In the genomic region with DNA sequence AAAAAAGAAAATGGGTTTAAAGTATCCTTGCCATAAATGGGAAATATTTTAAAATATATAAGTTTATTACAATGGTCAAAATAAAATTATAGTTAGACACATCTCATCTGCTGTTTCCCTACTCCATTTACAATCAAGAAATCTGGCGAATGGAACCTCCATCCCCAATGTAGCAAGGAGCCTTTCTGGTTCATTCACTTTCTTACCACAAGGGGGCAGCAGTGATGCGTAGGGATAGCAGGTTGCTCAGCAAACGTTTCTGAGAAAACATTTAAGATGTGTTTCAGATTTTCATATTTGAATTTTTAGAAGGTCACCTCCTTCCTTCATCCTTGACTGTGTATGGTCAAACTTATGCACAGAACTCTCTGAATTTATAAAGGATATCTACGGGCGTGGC, we compare ENCODE assay signal across 10 mouse cellular contexts. TPM values are rescaled to one million over a fixed set of nuclear protein-coding genes. Genes with fewer than 3 reads are reported as not detected.
A peak's percentile ranks its signal among the peaks of the same experiment; 100 is the strongest.
DNase-seq lines count a peak whose midpoint lies in the region; ATAC-seq and TF ChIP-seq lines count a peak whose summit lies in the region.
"Had no signal": no experiment of that assay in that cellular context is flagged by ENCODE, and none has a peak within 500 bp of the region (broad histone marks: within the 10 kb centered on the region; RNA-seq: fewer than 3 reads in every experiment).

No protein-coding gene starts in this region.

- peak; percentile 75 for DNase-seq in kidney, postnatal 0 days (ENCODE audit: low spot score)
- peak; percentile 13 for DNase-seq in Muller cell, postnatal 12 days (ENCODE audit: inconsistent ontology term)
- peak; percentile 23 for DNase-seq in cerebellum, adult 9-11 months
- peak; percentile 67 for DNase-seq in heart, postnatal 4 days
- peak; percentile 71 for DNase-seq in limb, embryonic 10.5 days (ENCODE audit: low spot score)
- DNase-seq in right cerebral cortex, adult 18-20 months: peak; percentile 36
- no peak for DNase-seq in ovary, postnatal 36 days (ENCODE audit: low spot score)

- no peaks in the 10 kb centered on the region for H3K27me3 ChIP-seq in kidney, postnatal 0 days (ENCODE audit: insufficient read depth, low read length)
- no peaks in the 10 kb centered on the region for H3K27me3 ChIP-seq in kidney, embryonic 15.5 days
- no peaks in the 10 kb centered on the region for H3K27me3 ChIP-seq in limb, embryonic 10.5 days (ENCODE audit: low read depth, poor library complexity, severe bottlenecking)
- H3K27me3 ChIP-seq: midbrain, embryonic 12.5 days had no signal

- H3K27ac ChIP-seq in kidney, postnatal 0 days: no peak overlapping the region
- no peak overlapping the region for H3K27ac ChIP-seq in kidney, embryonic 15.5 days
- no peak overlapping the region for H3K27ac ChIP-seq in limb, embryonic 10.5 days
- H3K27ac ChIP-seq: midbrain, embryonic 12.5 days had no signal

- H3K4me3 ChIP-seq in kidney, postnatal 0 days (replicated peaks; ENCODE audit: low read depth, low read length): no peak overlapping the region
- H3K4me3 ChIP-seq in kidney, embryonic 15.5 days (replicated peaks): no peak overlapping the region
- H3K4me3 ChIP-seq in limb, embryonic 10.5 days: no peak overlapping the region
- H3K4me3 ChIP-seq: midbrain, embryonic 12.5 days had no signal

- TF ChIP-seq CTCF in kidney, postnatal 0 days (IDR thresholded peaks at IDR 0.05; ENCODE audit: low read depth): peak; percentile 97

- H3K36me3 ChIP-seq in kidney, postnatal 0 days (ENCODE audit: insufficient read depth, low read length): no peaks in the 10 kb centered on the region
- H3K36me3 ChIP-seq in kidney, embryonic 15.5 days: no peaks in the 10 kb centered on the region
- no peaks in the 10 kb centered on the region for H3K36me3 ChIP-seq in limb, embryonic 10.5 days
- H3K36me3 ChIP-seq: midbrain, embryonic 12.5 days had no signal

- 41% methylated on average over 5 of the region's 5 CpGs for WGBS in kidney, postnatal 0 days
- 41% methylated on average over 5 of the region's 5 CpGs for WGBS in kidney, embryonic 15.5 days
- WGBS in limb, embryonic 10.5 days: 49% methylated on average over 5 of the region's 5 CpGs

- no peaks in the 10 kb centered on the region for H3K4me1 ChIP-seq in kidney, postnatal 0 days (replicated peaks; ENCODE audit: insufficient read depth, low read length)
- H3K4me1 ChIP-seq in kidney, embryonic 15.5 days: no peaks in the 10 kb centered on the region
- no peaks in the 10 kb centered on the region for H3K4me1 ChIP-seq in limb, embryonic 10.5 days
- H3K4me1 ChIP-seq: midbrain, embryonic 12.5 days had no signal

- no peak overlapping the region for H3K4me2 ChIP-seq in kidney, postnatal 0 days (ENCODE audit: low read length)
- H3K4me2 ChIP-seq in kidney, embryonic 15.5 days: no peak overlapping the region
- H3K4me2 ChIP-seq: midbrain, embryonic 12.5 days had no signal

- no peaks in the 10 kb centered on the region for H3K9me3 ChIP-seq in kidney, postnatal 0 days (replicated peaks; ENCODE audit: low read length)
- H3K9me3 ChIP-seq in kidney, embryonic 15.5 days (replicated peaks): no peaks in the 10 kb centered on the region
- no peaks in the 10 kb centered on the region for H3K9me3 ChIP-seq in limb, embryonic 10.5 days (replicated peaks)
- H3K9me3 ChIP-seq: midbrain, embryonic 12.5 days had no signal

- H3K9ac ChIP-seq in kidney, postnatal 0 days (ENCODE audit: low read depth, low read length): no peak overlapping the region
- no peak overlapping the region for H3K9ac ChIP-seq in kidney, embryonic 15.5 days
- H3K9ac ChIP-seq: midbrain, embryonic 12.5 days had no signal

- no peak for ATAC-seq in kidney, postnatal 0 days (replicated peaks; ENCODE audit: low FRiP score, low read depth)
- ATAC-seq in kidney, embryonic 15.5 days (replicated peaks; ENCODE audit: low FRiP score): no peak

RNA-seq across cellular contexts. Expression of a gene that starts 45.1 kb away (rescaled TPM):
- polyA plus RNA-seq in kidney, postnatal 0 days (2015; fragmentation: Nextera tagmentation; extraction: Ambion mirVana): 23.6 and 26.3 TPM in 2 replicates
- 18.4 and 19.4 TPM in 2 replicates for polyA plus RNA-seq in kidney, embryonic 15.5 days (2015; fragmentation: Nextera tagmentation; extraction: Ambion mirVana)
- total RNA-seq in heart, postnatal 4 days (2021): not detected
- polyA plus RNA-seq in limb, embryonic 10.5 days (2016; fragmentation: Nextera tagmentation; extraction: Ambion mirVana): not detected in 2 replicates
- polyA plus RNA-seq: frontal cortex, adult 2 months; midbrain, embryonic 12.5 days had no signal

Comparison
In these comparisons a context has a peak if more than half of its experiments do, and no peak if none do; other contexts are left out.
1. RNA of a gene that starts 45.1 kb away (polyA plus RNA-seq): 23.6 to 26.3 TPM in kidney, postnatal 0 days and 18.4 to 19.4 TPM in kidney, embryonic 15.5 days; not detected in limb, embryonic 10.5 days; every median in the first group is over 10 times any median in the second.